Mouse (Mus musculus): ENCODE data around the gene Bpnt1.
"Not testable (repeated sequence)": the region's sequence is repeated elsewhere in the genome, so short reads cannot be mapped to it uniquely, and the experiment has no call there.

Gene Bpnt1

GRCm38 (mm10) chr1:185331983-185332430 lies at the start of gene Bpnt1:
Bpnt1 (plus strand) TSS chr1:185332149.
- peak; percentile 89 to 93 for DNase-seq

- DNase-seq: no peak
Observed at GRCm38 (mm10) chr1:185282846-185283245, 49.1 kb upstream of the Bpnt1 start.

- DNase-seq: no peak
Observed at GRCm38 (mm10) chr1:185283247-185283646, 48.7 kb upstream of the Bpnt1 start.

- peak in 1 of 2 experiments; percentile 41 for DNase-seq
Observed at GRCm38 (mm10) chr1:185284740-185285139, 47.2 kb upstream of the Bpnt1 start.

GRCm38 (mm10) chr1:185285171-185285570 lies 46.8 kb upstream of the Bpnt1 start:
- DNase-seq: peak; percentile 70 to 77

GRCm38 (mm10) chr1:185287066-185287465 lies 44.9 kb upstream of the Bpnt1 start:
- DNase-seq: peak in 1 of 2 experiments; percentile 50

- DNase-seq: no peak
Observed at GRCm38 (mm10) chr1:185289231-185289630, 42.7 kb upstream of the Bpnt1 start.

GRCm38 (mm10) chr1:185291336-185291735 lies 40.6 kb upstream of the Bpnt1 start:
- no peak for DNase-seq

GRCm38 (mm10) chr1:185292646-185293360 lies 39.1 kb upstream of the Bpnt1 start:
- peak; percentile 28 to 58 for DNase-seq

- no peak for DNase-seq
Observed at GRCm38 (mm10) chr1:185296850-185297249, 35.1 kb upstream of the Bpnt1 start.

GRCm38 (mm10) chr1:185298496-185298895 lies 33.5 kb upstream of the Bpnt1 start:
- no peak for DNase-seq

GRCm38 (mm10) chr1:185302816-185303215 lies 29.1 kb upstream of the Bpnt1 start:
- no peak for DNase-seq

GRCm38 (mm10) chr1:185306836-185307235 lies 25.1 kb upstream of the Bpnt1 start:
- no peak for DNase-seq

GRCm38 (mm10) chr1:185307645-185308044 lies 24.3 kb upstream of the Bpnt1 start:
- DNase-seq: no peak

GRCm38 (mm10) chr1:185308334-185308733 lies 23.6 kb upstream of the Bpnt1 start:
- no peak for DNase-seq

- no peak for DNase-seq
Observed at GRCm38 (mm10) chr1:185308908-185309307, 23.0 kb upstream of the Bpnt1 start.

GRCm38 (mm10) chr1:185311949-185312348 lies 20.0 kb upstream of the Bpnt1 start:
- DNase-seq: no peak

GRCm38 (mm10) chr1:185314546-185314945 lies 17.4 kb upstream of the Bpnt1 start:
- no peak for DNase-seq

- DNase-seq: peak in 1 of 2 experiments; percentile 15
Observed at GRCm38 (mm10) chr1:185315846-185316568, 15.9 kb upstream of the Bpnt1 start.

- not testable (repeated sequence) for DNase-seq
Observed at GRCm38 (mm10) chr1:185327754-185328345, 4.1 kb upstream of the Bpnt1 start.

GRCm38 (mm10) chr1:185328721-185329610 lies 3.0 kb upstream of the Bpnt1 start, which contains the start of gene Iars2:
Iars2 (minus strand) TSS chr1:185329396.
- DNase-seq: peak; percentile 95 to 96

- no peak for DNase-seq
Observed at GRCm38 (mm10) chr1:185329851-185330250, 2.1 kb upstream of the Bpnt1 start.
